ENCODE assay signal across 9 mouse cellular contexts in the genomic region with DNA sequence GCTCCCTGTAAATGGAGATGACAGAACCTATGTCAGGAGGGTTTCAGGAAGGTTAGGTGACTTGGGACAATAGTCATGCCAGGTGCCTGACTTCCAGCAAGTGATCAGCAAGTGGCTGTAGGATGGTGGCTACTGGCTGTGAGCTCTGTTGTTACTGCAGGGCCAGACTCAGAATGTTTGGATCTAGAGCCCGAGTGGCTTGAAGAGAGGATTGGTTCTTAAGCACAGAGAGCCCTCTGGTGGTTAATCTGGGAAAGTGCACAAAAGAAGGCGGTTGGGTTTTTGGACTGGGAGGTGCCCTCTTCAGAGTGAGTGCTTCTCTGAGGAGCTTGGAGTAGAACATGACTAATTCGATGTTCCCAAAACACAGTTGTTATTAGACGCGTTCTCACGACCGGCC. TPM values are rescaled to one million over a fixed set of nuclear protein-coding genes. Genes with fewer than 3 reads are reported as not detected.
DNase-seq lines count a peak whose midpoint lies in the region; ATAC-seq and TF ChIP-seq lines count a peak whose summit lies in the region.
"Had no signal": no experiment of that assay in that cellular context is flagged by ENCODE, and none has a peak within 500 bp of the region (broad histone marks: within the 10 kb centered on the region; RNA-seq: fewer than 3 reads in every experiment).

No protein-coding gene starts in this region.

- no peak for ATAC-seq in forebrain, embryonic 12.5 days (ENCODE audit: low FRiP score)

- no peaks in the 10 kb centered on the region for H3K9me3 ChIP-seq in forebrain, embryonic 10.5 days
- H3K9me3 ChIP-seq in forebrain, embryonic 12.5 days = no peaks in the 10 kb centered on the region

- no peak overlapping the region for H3K4me3 ChIP-seq in forebrain, embryonic 10.5 days
- H3K4me3 ChIP-seq in forebrain, embryonic 12.5 days (replicated peaks) = no peak overlapping the region
- no peak overlapping the region for H3K4me3 ChIP-seq in small intestine, adult 2 months (ENCODE audit: low read depth, low read length)
- H3K4me3 ChIP-seq: myocyte had no signal

- intact Hi-C loops in heart, postnatal 14 days (cut with DNase I) = no loop called here

- DNase-seq in forebrain, embryonic 10.5 days (ENCODE audit: extremely low spot score, low spot score) = peak; percentile 38
- peak; percentile 45 to 69 for DNase-seq in adrenal gland, adult 18-20 months (ENCODE audit: low spot score in 2 of 2)
- DNase-seq in embryo, embryonic 10 days (ENCODE audit: low spot score) = peak; percentile 62
- peak; percentile 60 to 76 for DNase-seq in heart, postnatal 14 days
- peak; percentile 87 for DNase-seq in layer of hippocampus, adult 9-11 months
- peak; percentile 85 for DNase-seq in lung, postnatal 25 days (ENCODE audit: low spot score)

- WGBS in forebrain, embryonic 10.5 days = 69% methylated on average over 7 of the region's 7 CpGs
- 72% methylated on average over 7 of the region's 7 CpGs for WGBS in forebrain, embryonic 12.5 days
- 48% methylated on average over 7 of the region's 7 CpGs for WGBS in small intestine, adult 2 months

- no peaks in the 10 kb centered on the region for H3K36me3 ChIP-seq in forebrain, embryonic 10.5 days (replicated peaks)
- H3K36me3 ChIP-seq in forebrain, embryonic 12.5 days (replicated peaks) = no peaks in the 10 kb centered on the region
- H3K36me3 ChIP-seq in small intestine, adult 2 months (ENCODE audit: control insufficient read depth, insufficient read depth, low read length) = 0 out of 2 replicates have a peak, but pooled peaks cover 1% of the 10 kb centered on the region

- no peaks in the 10 kb centered on the region for H3K27me3 ChIP-seq in forebrain, embryonic 10.5 days (ENCODE audit: poor library complexity, severe bottlenecking)
- no peaks in the 10 kb centered on the region for H3K27me3 ChIP-seq in forebrain, embryonic 12.5 days
- no peaks in the 10 kb centered on the region for H3K27me3 ChIP-seq in small intestine, adult 2 months (ENCODE audit: control insufficient read depth, insufficient read depth, low read length)

- peak; percentile 62; the same call in 1 of the 2 replicates for TF ChIP-seq CTCF in small intestine, adult 2 months (IDR thresholded peaks at IDR 0.05; ENCODE audit: extremely low read depth, insufficient read length, insufficient replicate concordance, low read depth, low read length)

- no peak overlapping the region for H3K4me2 ChIP-seq in forebrain, embryonic 12.5 days

- H3K9ac ChIP-seq in forebrain, embryonic 12.5 days = no peak overlapping the region

- no peak overlapping the region for H3K27ac ChIP-seq in forebrain, embryonic 10.5 days
- no peak overlapping the region for H3K27ac ChIP-seq in forebrain, embryonic 12.5 days
- no peak overlapping the region for H3K27ac ChIP-seq in small intestine, adult 2 months (ENCODE audit: insufficient read depth, low read depth, low read length)

- no peaks in the 10 kb centered on the region for H3K4me1 ChIP-seq in forebrain, embryonic 10.5 days
- no peaks in the 10 kb centered on the region for H3K4me1 ChIP-seq in forebrain, embryonic 12.5 days
- no peaks in the 10 kb centered on the region for H3K4me1 ChIP-seq in small intestine, adult 2 months (ENCODE audit: control insufficient read depth, insufficient read depth, insufficient read length, low read length)

- no peak for TF ChIP-seq POLR2A in small intestine, adult 2 months (IDR thresholded peaks at IDR 0.05; ENCODE audit: low read depth, low read length)

RNA-seq across cellular contexts. Expression of a gene that starts 36.4 kb away (rescaled TPM):
- 1.1 and 1.4 TPM in 2 replicates for polyA plus RNA-seq in forebrain, embryonic 10.5 days (2016; fragmentation: Nextera tagmentation; extraction: Ambion mirVana)
- 1.2 and 1.3 TPM in 2 replicates for polyA plus RNA-seq in forebrain, embryonic 12.5 days (2016; fragmentation: Nextera tagmentation; extraction: Ambion mirVana)
- 10 to 100 TPM; 17.8 to 18.4 TPM for total RNA-seq in adrenal gland, adult 18-20 months (2021)
- total RNA-seq in heart, postnatal 14 days (2021) = 10 to 100 TPM; 12.1 to 13.7 TPM
- polyA plus RNA-seq in small intestine, adult 2 months (2012; rRNA removed) = 48.9 and 96.4 TPM in 2 replicates

RNA-seq across cellular contexts. Expression of a gene that starts 55.7 kb away (rescaled TPM):
- 0.21 and 0.46 TPM in 2 replicates for polyA plus RNA-seq in forebrain, embryonic 10.5 days (2016; fragmentation: Nextera tagmentation; extraction: Ambion mirVana)
- polyA plus RNA-seq in forebrain, embryonic 12.5 days (2016; fragmentation: Nextera tagmentation; extraction: Ambion mirVana) = not detected in 2 replicates
- total RNA-seq in adrenal gland, adult 18-20 months (2021) = 100 to 1,000 TPM in 1 of 2 experiments, 10 to 100 TPM in 1; 81.9 to 164 TPM
- 10 to 100 TPM in 1 of 2 experiments, 1 to 10 TPM in 1; 8.9 to 15.2 TPM for total RNA-seq in heart, postnatal 14 days (2021)
- polyA plus RNA-seq in small intestine, adult 2 months (2012; rRNA removed) = 0.90 and 1.6 TPM in 2 replicates
- polyA plus RNA-seq: myocyte had no signal

Comparison
In these comparisons a context has a peak if more than half of its experiments do, and no peak if none do; other contexts are left out.
1. RNA of a gene that starts 36.4 kb away (polyA plus RNA-seq): 48.9 to 96.4 TPM in small intestine, adult 2 months; 1.2 to 1.3 TPM in forebrain, embryonic 12.5 days and 1.1 to 1.4 TPM in forebrain, embryonic 10.5 days; every median in the first group is over 10 times any median in the second.
2. Peak in every context shown above with its lines, with median percentiles within 50 percentile points of each other: DNase-seq.